Comparison of ENCODE assay signal across 8 mouse cellular contexts in genomic region chr7:16296146-16296545, GRCm38 (mm10). TPM values are rescaled to one million over a fixed set of nuclear protein-coding genes. Genes with fewer than 3 reads are reported as not detected.
DNase-seq lines count a peak whose midpoint lies in the region; ATAC-seq lines count a peak whose summit lies in the region.

No protein-coding gene starts in this region.

- no peak overlapping the region for H3K4me3 ChIP-seq in heart, embryonic 12.5 days
- no peak overlapping the region; the same call in 1 of the 2 replicates for H3K4me3 ChIP-seq in embryonic facial prominence, embryonic 12.5 days
- peak overlapping the region; percentile 51; the same call in 1 of the 2 replicates for H3K4me3 ChIP-seq in liver, embryonic 11.5 days (ENCODE audit: low read depth, low read length)

- intact Hi-C loops in heart, postnatal 36 days (cut with DNase I): loop anchor here (10.0 kb wide), 1 partner anchor 159 kb away; the partner anchor contains the start of gene Tmem160

- DNase-seq in heart, postnatal 36 days: no peak
- DNase-seq in 3T3-L1 (ENCODE audit: low read depth, low spot score): peak; percentile 13
- no peak for DNase-seq in liver, embryonic 11.5 days (ENCODE audit: low spot score)
- no peak for DNase-seq in adrenal gland, postnatal 4 days (ENCODE audit: low spot score in 2 of 2)
- DNase-seq in layer of hippocampus, adult 18-20 months (ENCODE audit: low spot score in 2 of 2): no peak
- DNase-seq in frontal cortex, postnatal 25 days (ENCODE audit: low spot score in 2 of 2): no peak

- H3K27ac ChIP-seq in heart, embryonic 12.5 days (ENCODE audit: poor library complexity, severe bottlenecking): peak overlapping the region; percentile 93
- peak overlapping the region; percentile 79 for H3K27ac ChIP-seq in embryonic facial prominence, embryonic 12.5 days
- H3K27ac ChIP-seq in liver, embryonic 11.5 days (ENCODE audit: low read depth, low read length): peak overlapping the region; percentile 86

- no peak overlapping the region; the same call in 1 of the 2 replicates for H3K9ac ChIP-seq in heart, embryonic 12.5 days
- H3K9ac ChIP-seq in embryonic facial prominence, embryonic 12.5 days: no peak overlapping the region
- peak overlapping the region; percentile 45; the same call in 1 of the 2 replicates for H3K9ac ChIP-seq in liver, embryonic 11.5 days (ENCODE audit: low read depth, low read length)

- H3K4me1 ChIP-seq in heart, embryonic 12.5 days (replicated peaks): peaks cover 35% of the 10 kb centered on the region
- H3K4me1 ChIP-seq in embryonic facial prominence, embryonic 12.5 days: peaks cover 24% of the 10 kb centered on the region
- peaks cover 33% of the 10 kb centered on the region for H3K4me1 ChIP-seq in liver, embryonic 11.5 days (replicated peaks; ENCODE audit: control insufficient read depth, insufficient read depth, low read length)

- H3K4me2 ChIP-seq in heart, embryonic 12.5 days: peak overlapping the region; percentile 87
- peak overlapping the region; percentile 60 for H3K4me2 ChIP-seq in embryonic facial prominence, embryonic 12.5 days (replicated peaks)
- H3K4me2 ChIP-seq in liver, embryonic 11.5 days: peak overlapping the region; percentile 64

- no peaks in the 10 kb centered on the region for H3K27me3 ChIP-seq in heart, embryonic 12.5 days (replicated peaks)
- H3K27me3 ChIP-seq in embryonic facial prominence, embryonic 12.5 days: no peaks in the 10 kb centered on the region
- H3K27me3 ChIP-seq in liver, embryonic 11.5 days (replicated peaks; ENCODE audit: control insufficient read depth, insufficient read depth, low read length): peaks cover 6% of the 10 kb centered on the region

- H3K9me3 ChIP-seq in heart, embryonic 12.5 days (replicated peaks): no peaks in the 10 kb centered on the region
- H3K9me3 ChIP-seq in embryonic facial prominence, embryonic 12.5 days: no peaks in the 10 kb centered on the region
- H3K9me3 ChIP-seq in liver, embryonic 11.5 days (ENCODE audit: control insufficient read depth, low read length): no peaks in the 10 kb centered on the region

- peak; percentile 12; the same call in 1 of the 2 replicates for ATAC-seq in heart, embryonic 12.5 days (ENCODE audit: insufficient number of reproducible peaks, low FRiP score)
- no peak for ATAC-seq in embryonic facial prominence, embryonic 12.5 days (ENCODE audit: insufficient number of reproducible peaks, insufficient read depth, low FRiP score, low TSS enrichment)
- ATAC-seq in liver, embryonic 11.5 days (replicated peaks; ENCODE audit: low FRiP score): peak; percentile 58

- WGBS in heart, embryonic 12.5 days: 29% methylated on average over 2 of the region's 2 CpGs
- WGBS in embryonic facial prominence, embryonic 12.5 days: 44% methylated on average over 2 of the region's 2 CpGs
- 18% methylated on average over 2 of the region's 2 CpGs for WGBS in liver, embryonic 11.5 days

- no peaks in the 10 kb centered on the region for H3K36me3 ChIP-seq in heart, embryonic 12.5 days
- H3K36me3 ChIP-seq in embryonic facial prominence, embryonic 12.5 days: no peaks in the 10 kb centered on the region
- H3K36me3 ChIP-seq in liver, embryonic 11.5 days (ENCODE audit: control insufficient read depth, insufficient read depth, low read length): no peaks in the 10 kb centered on the region

RNA-seq across cellular contexts. Expression of gene Ccdc9, which starts 9.6 kb away (rescaled TPM):
- 24.3 and 31.2 TPM in 2 replicates for polyA plus RNA-seq in heart, embryonic 12.5 days (2016; fragmentation: Nextera tagmentation; extraction: Ambion mirVana)
- total RNA-seq in heart, postnatal 36 days (2021): 10 to 100 TPM; 34.6 to 36.9 TPM
- 45.7 and 49.2 TPM in 2 replicates for polyA plus RNA-seq in embryonic facial prominence, embryonic 12.5 days (2016; fragmentation: Nextera tagmentation; extraction: Ambion mirVana)
- polyA plus RNA-seq in liver, embryonic 11.5 days (2014; fragmentation: Nextera tagmentation; extraction: Ambion mirVana): 21.7 and 25.3 TPM in 2 replicates
- 100 to 1,000 TPM; 103 to 116 TPM for total RNA-seq in adrenal gland, postnatal 4 days (2021)
- total RNA-seq in layer of hippocampus, adult 18-20 months (2021): 10 to 100 TPM; 72.4 to 80.2 TPM

RNA-seq across cellular contexts. Expression of gene Bbc3, which starts 12.0 kb away (rescaled TPM):
- polyA plus RNA-seq in heart, embryonic 12.5 days (2016; fragmentation: Nextera tagmentation; extraction: Ambion mirVana): 9.8 and 10.4 TPM in 2 replicates
- total RNA-seq in heart, postnatal 36 days (2021): 1 to 10 TPM; 3.1 to 5.0 TPM
- polyA plus RNA-seq in embryonic facial prominence, embryonic 12.5 days (2016; fragmentation: Nextera tagmentation; extraction: Ambion mirVana): 7.4 and 8.5 TPM in 2 replicates
- 4.7 and 6.4 TPM in 2 replicates for polyA plus RNA-seq in liver, embryonic 11.5 days (2014; fragmentation: Nextera tagmentation; extraction: Ambion mirVana)
- 1 to 10 TPM; 9.6 to 9.9 TPM for total RNA-seq in adrenal gland, postnatal 4 days (2021)
- total RNA-seq in layer of hippocampus, adult 18-20 months (2021): 10 to 100 TPM in 1 of 2 experiments, 1 to 10 TPM in 1; 8.2 to 12.4 TPM

RNA-seq across cellular contexts. Expression of gene Inafm1, which starts 22.7 kb away (rescaled TPM):
- 11.0 and 12.1 TPM in 2 replicates for polyA plus RNA-seq in heart, embryonic 12.5 days (2016; fragmentation: Nextera tagmentation; extraction: Ambion mirVana)
- 10 to 100 TPM; 17.0 to 17.8 TPM for total RNA-seq in heart, postnatal 36 days (2021)
- 22.8 and 24.8 TPM in 2 replicates for polyA plus RNA-seq in embryonic facial prominence, embryonic 12.5 days (2016; fragmentation: Nextera tagmentation; extraction: Ambion mirVana)
- 9.3 and 10.6 TPM in 2 replicates for polyA plus RNA-seq in liver, embryonic 11.5 days (2014; fragmentation: Nextera tagmentation; extraction: Ambion mirVana)
- total RNA-seq in adrenal gland, postnatal 4 days (2021): 10 to 100 TPM; 35.6 to 41.5 TPM
- total RNA-seq in layer of hippocampus, adult 18-20 months (2021): 10 to 100 TPM; 31.9 to 34.8 TPM

RNA-seq across cellular contexts. Expression of gene C5ar1, which starts 36.8 kb away (rescaled TPM):
- polyA plus RNA-seq in heart, embryonic 12.5 days (2016; fragmentation: Nextera tagmentation; extraction: Ambion mirVana): 1.1 and 1.8 TPM in 2 replicates
- 1 to 10 TPM; 6.4 to 7.8 TPM for total RNA-seq in heart, postnatal 36 days (2021)
- polyA plus RNA-seq in embryonic facial prominence, embryonic 12.5 days (2016; fragmentation: Nextera tagmentation; extraction: Ambion mirVana): 0.87 and 1.1 TPM in 2 replicates
- polyA plus RNA-seq in liver, embryonic 11.5 days (2014; fragmentation: Nextera tagmentation; extraction: Ambion mirVana): 2.8 and 3.4 TPM in 2 replicates
- total RNA-seq in adrenal gland, postnatal 4 days (2021): 1 to 10 TPM; 4.8 to 6.2 TPM
- total RNA-seq in layer of hippocampus, adult 18-20 months (2021): 1 to 10 TPM; 1.2 to 1.6 TPM

RNA-seq across cellular contexts. Expression of gene C5ar2, which starts 52.2 kb away (rescaled TPM):
- polyA plus RNA-seq in heart, embryonic 12.5 days (2016; fragmentation: Nextera tagmentation; extraction: Ambion mirVana): 0.85 and 1.1 TPM in 2 replicates
- total RNA-seq in heart, postnatal 36 days (2021): 1 to 10 TPM; 1.2 to 1.7 TPM
- 0.09 TPM in 1 of 2 replicates, not detected in the other for polyA plus RNA-seq in embryonic facial prominence, embryonic 12.5 days (2016; fragmentation: Nextera tagmentation; extraction: Ambion mirVana)
- 1.3 and 1.8 TPM in 2 replicates for polyA plus RNA-seq in liver, embryonic 11.5 days (2014; fragmentation: Nextera tagmentation; extraction: Ambion mirVana)
- under 1 TPM; 0.45 to 0.48 TPM for total RNA-seq in adrenal gland, postnatal 4 days (2021)
- total RNA-seq in layer of hippocampus, adult 18-20 months (2021): under 1 TPM; 0.56 to 0.67 TPM
